In the genomic region with DNA sequence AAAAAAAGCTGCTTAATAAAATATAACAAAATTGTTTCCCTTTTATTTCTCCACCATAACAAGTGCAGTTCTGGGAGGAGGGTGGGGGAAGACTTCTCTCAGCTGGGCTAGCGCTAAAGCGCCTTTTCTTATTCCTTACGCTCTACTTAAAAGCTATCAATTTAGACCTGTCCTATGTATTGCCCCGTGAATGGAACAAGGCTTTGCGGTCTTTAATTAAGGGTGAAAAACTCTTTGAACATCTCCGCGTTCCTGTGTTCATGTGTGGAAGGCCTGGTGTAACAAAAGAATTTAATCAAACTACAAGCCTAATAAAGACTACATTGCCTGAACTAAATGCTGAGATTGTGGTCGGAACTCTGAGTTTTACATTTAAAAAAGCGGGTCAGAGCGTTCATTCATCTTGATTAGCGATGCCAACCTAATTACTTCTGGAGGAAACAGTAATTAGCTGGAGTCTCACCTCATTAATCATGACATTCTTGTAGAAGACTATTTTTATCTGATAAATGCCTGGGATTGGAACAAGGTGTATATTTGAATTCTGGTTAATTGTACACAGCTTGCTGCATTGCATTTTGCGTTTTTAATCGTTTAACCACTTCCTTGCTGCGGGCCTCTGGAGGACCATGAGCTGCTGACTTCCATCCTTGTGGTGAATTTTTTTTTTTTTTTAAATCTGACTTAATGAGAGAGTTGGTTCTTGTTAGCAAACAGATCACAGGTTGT, we compare ENCODE assay signal across 12 mouse cellular contexts.
DNase-seq lines count a peak whose midpoint lies in the region; ATAC-seq and TF ChIP-seq lines count a peak whose summit lies in the region.
"Had no signal": no experiment of that assay in that cellular context is flagged by ENCODE, and none has a peak within 500 bp of the region (broad histone marks: within the 10 kb centered on the region; RNA-seq: fewer than 3 reads in every experiment).

No protein-coding gene starts in this region.

- no peak overlapping the region for H3K27ac ChIP-seq in kidney, embryonic 15.5 days
- H3K27ac ChIP-seq in forebrain, embryonic 10.5 days: peak overlapping the region; percentile 74
- peak overlapping the region; percentile 34; the same call in 1 of the 2 replicates for H3K27ac ChIP-seq in hindbrain, embryonic 14.5 days
- H3K27ac ChIP-seq in midbrain, postnatal 0 days (ENCODE audit: low read depth, low read length): no peak overlapping the region
- H3K27ac ChIP-seq: heart, adult 2 months; stomach, postnatal 0 days had no signal

- WGBS in kidney, embryonic 15.5 days: 50% methylated on average over 14 of the region's 14 CpGs
- WGBS in forebrain, embryonic 10.5 days: 43% methylated on average over 14 of the region's 14 CpGs
- 26% methylated on average over 14 of the region's 14 CpGs for WGBS in hindbrain, embryonic 14.5 days
- WGBS in midbrain, postnatal 0 days: 46% methylated on average over 14 of the region's 14 CpGs

- H3K9me3 ChIP-seq in kidney, embryonic 15.5 days (replicated peaks): no peaks in the 10 kb centered on the region
- no peaks in the 10 kb centered on the region for H3K9me3 ChIP-seq in forebrain, embryonic 10.5 days
- H3K9me3 ChIP-seq in hindbrain, embryonic 14.5 days (ENCODE audit: control insufficient read depth, low read length): no peaks in the 10 kb centered on the region
- no peaks in the 10 kb centered on the region for H3K9me3 ChIP-seq in midbrain, postnatal 0 days (ENCODE audit: low read length)

- no peak for DNase-seq in kidney, adult 18-20 months
- DNase-seq in forebrain, embryonic 10.5 days (ENCODE audit: extremely low spot score, low spot score): peak; percentile 38
- peak; percentile 58 for DNase-seq in hindbrain, embryonic 14.5 days (ENCODE audit: low spot score)
- DNase-seq in midbrain, postnatal 0 days (ENCODE audit: low spot score): peak; percentile 68
- DNase-seq in lung, postnatal 4 days: no peak
- DNase-seq in thymus, postnatal 4 days: no peak
- DNase-seq: heart, adult 2 months; liver had no signal

- ATAC-seq in kidney, embryonic 15.5 days (replicated peaks; ENCODE audit: low FRiP score): peak; percentile 41; the same call in 1 of the 2 replicates
- no peak for ATAC-seq in hindbrain, embryonic 14.5 days (ENCODE audit: low FRiP score)
- no peak for ATAC-seq in midbrain, postnatal 0 days (ENCODE audit: low FRiP score)
- no peak for ATAC-seq in erythroblast, adult 5-6 weeks (replicated peaks; ENCODE audit: low FRiP score, poor library complexity, severe bottlenecking)

- H3K36me3 ChIP-seq in kidney, embryonic 15.5 days: no peaks in the 10 kb centered on the region
- H3K36me3 ChIP-seq in forebrain, embryonic 10.5 days (replicated peaks): no peaks in the 10 kb centered on the region
- H3K36me3 ChIP-seq in hindbrain, embryonic 14.5 days (replicated peaks; ENCODE audit: control insufficient read depth, insufficient read depth): no peaks in the 10 kb centered on the region
- H3K36me3 ChIP-seq in midbrain, postnatal 0 days (ENCODE audit: insufficient read depth, low read length): no peaks in the 10 kb centered on the region
- H3K36me3 ChIP-seq: G1E had no signal

- peak overlapping the region; percentile 52 for H3K4me2 ChIP-seq in kidney, embryonic 15.5 days
- H3K4me2 ChIP-seq in hindbrain, embryonic 14.5 days (replicated peaks): peak overlapping the region; percentile 39
- H3K4me2 ChIP-seq in midbrain, postnatal 0 days (ENCODE audit: low read depth, low read length, poor library complexity, severe bottlenecking): peak overlapping the region; percentile 41; the same call in 1 of the 2 replicates

- H3K4me1 ChIP-seq in kidney, embryonic 15.5 days: peaks cover 22% of the 10 kb centered on the region
- H3K4me1 ChIP-seq in forebrain, embryonic 10.5 days: peaks cover 51% of the 10 kb centered on the region
- peaks cover 26% of the 10 kb centered on the region for H3K4me1 ChIP-seq in hindbrain, embryonic 14.5 days (replicated peaks; ENCODE audit: control insufficient read depth, insufficient read depth, low read length)
- 0 out of 2 replicates have a peak, but pooled peaks cover 3% of the 10 kb centered on the region for H3K4me1 ChIP-seq in midbrain, postnatal 0 days (ENCODE audit: insufficient read depth, low read length)

- H3K27me3 ChIP-seq in kidney, embryonic 15.5 days: peaks cover 31% of the 10 kb centered on the region; the same call in 1 of the 2 replicates
- H3K27me3 ChIP-seq in forebrain, embryonic 10.5 days (ENCODE audit: poor library complexity, severe bottlenecking): peaks cover 47% of the 10 kb centered on the region
- H3K27me3 ChIP-seq in hindbrain, embryonic 14.5 days (ENCODE audit: control insufficient read depth, insufficient read depth, low read length): no peaks in the 10 kb centered on the region; the same call in 1 of the 2 replicates
- no peaks in the 10 kb centered on the region for H3K27me3 ChIP-seq in midbrain, postnatal 0 days (ENCODE audit: insufficient read depth, low read length)

- 0 out of 2 replicates have a peak overlapping the region, but pooled peaks have one; percentile 11 for H3K4me3 ChIP-seq in kidney, embryonic 15.5 days (replicated peaks)
- H3K4me3 ChIP-seq in forebrain, embryonic 10.5 days: peak overlapping the region; percentile 36; the same call in 1 of the 2 replicates
- no peak overlapping the region for H3K4me3 ChIP-seq in hindbrain, embryonic 14.5 days (replicated peaks; ENCODE audit: low read length)
- no peak overlapping the region for H3K4me3 ChIP-seq in midbrain, postnatal 0 days (ENCODE audit: low read depth, low read length)
- H3K4me3 ChIP-seq: heart, adult 2 months had no signal

- H3K9ac ChIP-seq in kidney, embryonic 15.5 days: no peak overlapping the region
- H3K9ac ChIP-seq in hindbrain, embryonic 14.5 days: no peak overlapping the region
- H3K9ac ChIP-seq in midbrain, postnatal 0 days (replicated peaks; ENCODE audit: low read length, poor library complexity, severe bottlenecking): no peak overlapping the region

- no peak for TF ChIP-seq CTCF in midbrain, postnatal 0 days (IDR thresholded peaks at IDR 0.05)

Comparison
In these comparisons a context has a peak if more than half of its experiments do, and no peak if none do; other contexts are left out.
1. H3K27ac ChIP-seq: peak in forebrain, embryonic 10.5 days (single experiment) and hindbrain, embryonic 14.5 days (single experiment); none in kidney, embryonic 15.5 days (single experiment) and midbrain, postnatal 0 days (single experiment).
2. H3K4me3 ChIP-seq: peak in kidney, embryonic 15.5 days (single experiment) and forebrain, embryonic 10.5 days (single experiment); none in hindbrain, embryonic 14.5 days (single experiment) and midbrain, postnatal 0 days (single experiment).
3. DNase-seq: peak in forebrain, embryonic 10.5 days (single experiment), hindbrain, embryonic 14.5 days (single experiment) and midbrain, postnatal 0 days (single experiment); none in kidney, adult 18-20 months (single experiment), lung, postnatal 4 days (0 of 2) and thymus, postnatal 4 days (single experiment).
4. Peak in every context shown above with its lines, with median percentiles within 50 percentile points of each other: H3K4me2 ChIP-seq.